Mouse (Mus musculus): ENCODE data around the gene Gdpd3. TPM values are rescaled to one million over a fixed set of nuclear protein-coding genes. Genes with fewer than 3 reads are reported as not detected.
A peak's percentile ranks its signal among the peaks of the same experiment; 100 is the strongest.

Gene Gdpd3
- polyA plus RNA-seq, 2 experiments = 0.27 to 2.0 TPM

DNA sequence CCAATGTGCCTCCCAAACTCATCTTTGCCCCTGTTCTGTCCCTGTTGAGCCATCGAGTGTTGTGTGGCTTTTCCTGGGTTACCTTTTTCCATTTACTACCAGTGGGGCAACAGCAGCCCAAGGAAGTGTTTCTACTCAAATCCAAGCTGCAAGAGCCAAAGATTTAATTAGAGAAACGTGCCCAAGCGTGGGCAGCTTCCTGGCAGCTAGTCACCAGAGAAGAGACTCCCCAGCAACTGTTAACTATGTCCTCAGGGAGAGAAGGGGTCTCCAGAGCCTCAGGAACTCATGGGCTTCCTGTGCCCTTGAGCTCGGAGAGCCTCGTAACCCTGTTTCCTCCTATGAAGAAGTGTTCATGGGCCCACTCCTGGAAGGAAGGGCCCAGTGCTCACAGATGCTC is 25.2 kb upstream of the Gdpd3 start:
- H3K4me1 ChIP-seq (replicated peaks; ENCODE audit: control insufficient read depth in 2 of 2, insufficient read depth in 2 of 2, low read length in 1 of 2) = no peaks in the 10 kb centered on the region
- no peaks in the 10 kb centered on the region for H3K36me3 ChIP-seq (replicated peaks; ENCODE audit: control insufficient read depth, insufficient read depth, low read depth)
- no peak overlapping the region for H3K4me3 ChIP-seq (ENCODE audit: insufficient read depth in 1 of 2, low read depth in 2 of 2, low read length in 2 of 2)
- H3K27me3 ChIP-seq (ENCODE audit: control insufficient read depth, insufficient read depth, low read length) = no peaks in the 10 kb centered on the region
- no peak for DNase-seq (ENCODE audit: low read depth in 3 of 3, low spot score in 3 of 3)
- no peak overlapping the region for H3K9ac ChIP-seq (replicated peaks)
- 41% methylated on average over 5 of the region's 5 CpGs for WGBS (ENCODE audit: insufficient replicate concordance)
- H3K27ac ChIP-seq = no peak overlapping the region
- TF ChIP-seq CTCF (IDR thresholded peaks at IDR 0.05; ENCODE audit: low read depth) (no peak), EP300 (IDR thresholded peaks at IDR 0.05; ENCODE audit: low read depth) (no peak)
- H3K9me3 ChIP-seq (ENCODE audit: control insufficient read depth, low read length) = no peaks in the 10 kb centered on the region
- ATAC-seq (ENCODE audit: insufficient read depth) = no peak
- H3K4me2 ChIP-seq (ENCODE audit: low read depth) = no peak overlapping the region

DNA sequence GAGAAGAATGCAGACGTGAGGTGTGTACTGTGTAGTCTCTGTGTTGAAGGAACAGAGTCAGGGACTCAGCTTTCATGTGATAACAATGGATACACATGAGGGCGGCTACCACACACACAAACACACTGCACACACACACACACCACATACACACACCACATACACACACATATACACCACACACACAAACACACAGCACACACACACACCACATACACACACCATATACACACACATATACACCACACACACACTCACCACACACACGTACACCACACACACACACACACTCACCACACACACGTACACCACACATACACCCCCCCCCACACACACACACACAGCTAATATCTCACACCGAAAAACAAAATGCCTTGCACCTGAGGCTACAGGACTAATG is 24.7 kb upstream of the Gdpd3 start:
- DNase-seq (ENCODE audit: low read depth in 3 of 3, low spot score in 3 of 3) (no peak), ATAC-seq (ENCODE audit: insufficient read depth) (no peak)
- no peaks in the 10 kb centered on the region for H3K36me3 ChIP-seq (replicated peaks; ENCODE audit: control insufficient read depth, insufficient read depth, low read depth)
- H3K4me3 ChIP-seq (ENCODE audit: insufficient read depth in 1 of 2, low read depth in 2 of 2, low read length in 2 of 2) = no peak overlapping the region
- no peaks in the 10 kb centered on the region for H3K9me3 ChIP-seq (ENCODE audit: control insufficient read depth, low read length)
- H3K9ac ChIP-seq (replicated peaks) = no peak overlapping the region
- no peaks in the 10 kb centered on the region for H3K27me3 ChIP-seq (ENCODE audit: control insufficient read depth, insufficient read depth, low read length)
- 0 out of 4 replicates have a peak, but pooled peaks cover 0 to under 1% of the 10 kb centered on the region in 2 experiments for H3K4me1 ChIP-seq (replicated peaks; ENCODE audit: control insufficient read depth in 2 of 2, insufficient read depth in 2 of 2, low read length in 1 of 2)
- WGBS (ENCODE audit: insufficient replicate concordance) = 65% methylated on average over 5 of the region's 5 CpGs
- H3K27ac ChIP-seq = no peak overlapping the region
- no peak overlapping the region for H3K4me2 ChIP-seq (ENCODE audit: low read depth)
- TF ChIP-seq CTCF (IDR thresholded peaks at IDR 0.05; ENCODE audit: low read depth) = no peak
- TF ChIP-seq EP300 (IDR thresholded peaks at IDR 0.05; ENCODE audit: low read depth) = no peak

DNA sequence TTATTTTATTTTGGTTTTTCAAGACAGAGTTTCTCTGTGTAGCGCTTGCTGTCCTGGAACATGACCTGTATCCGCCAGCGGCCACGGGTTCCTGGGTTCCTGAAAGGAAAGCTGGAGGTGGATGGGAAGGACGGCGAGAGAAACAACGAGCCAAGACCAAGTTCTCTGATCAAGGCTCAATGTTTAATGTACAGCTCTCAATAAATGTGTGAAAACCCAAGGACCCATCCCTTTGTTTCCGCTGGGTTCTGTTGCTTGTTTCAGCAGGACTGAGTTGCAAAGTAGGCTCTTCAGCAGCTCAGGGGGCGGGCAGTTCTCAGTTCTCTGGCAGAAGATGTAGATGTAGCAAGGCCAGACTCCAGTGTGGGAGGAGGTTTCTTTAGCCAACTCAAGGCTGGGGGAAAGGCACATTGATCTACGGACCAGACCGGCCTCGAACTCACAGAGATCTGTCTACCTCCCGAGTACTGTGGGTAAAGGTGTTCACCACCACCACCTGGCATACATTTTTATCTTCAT is 24.1 kb upstream of the Gdpd3 start:
- Histone ChIP-seq H3K36me3 (replicated peaks; ENCODE audit: control insufficient read depth, insufficient read depth, low read depth) (no peaks in the 10 kb centered on the region), H3K27me3 (ENCODE audit: control insufficient read depth, insufficient read depth, low read length) (no peaks in the 10 kb centered on the region), H3K4me3 (ENCODE audit: insufficient read depth in 1 of 2, low read depth in 2 of 2, low read length in 2 of 2) (no peak overlapping the region), H3K4me1 (replicated peaks; ENCODE audit: control insufficient read depth in 2 of 2, insufficient read depth in 2 of 2, low read length in 1 of 2) (peaks cover 0 to 4% of the 10 kb centered on the region in 2 experiments; a peak in 1 of 4 replicates), H3K27ac (no peak overlapping the region), H3K4me2 (ENCODE audit: low read depth) (no peak overlapping the region), H3K9ac (replicated peaks) (no peak overlapping the region), H3K9me3 (ENCODE audit: control insufficient read depth, low read length) (no peaks in the 10 kb centered on the region)
- DNase-seq (ENCODE audit: low read depth in 3 of 3, low spot score in 3 of 3) (no peak), ATAC-seq (ENCODE audit: insufficient read depth) (no peak)
- TF ChIP-seq CTCF (IDR thresholded peaks at IDR 0.05; ENCODE audit: low read depth) (no peak), EP300 (IDR thresholded peaks at IDR 0.05; ENCODE audit: low read depth) (no peak)
- 76% methylated on average over 13 of the region's 13 CpGs for WGBS (ENCODE audit: insufficient replicate concordance)

DNA sequence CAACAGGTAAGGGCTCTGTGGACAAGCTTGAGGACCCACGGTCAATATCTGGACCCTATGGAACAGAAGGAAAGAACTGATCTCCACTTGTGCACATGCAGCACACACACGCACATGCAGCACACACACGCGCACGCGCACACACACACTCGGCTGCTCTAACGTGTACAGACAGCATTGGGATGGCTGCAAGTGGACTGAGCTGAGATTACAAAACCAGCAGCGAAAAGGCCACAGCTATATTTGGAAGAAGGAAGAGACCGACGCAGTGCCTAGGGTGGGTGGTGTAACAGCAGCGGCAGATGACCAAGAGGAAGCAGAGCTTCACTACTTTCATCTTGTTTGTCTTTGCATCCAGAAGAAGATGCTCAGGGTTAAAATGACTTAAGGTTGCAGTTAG is 20.1 kb upstream of the Gdpd3 start:
- H3K27ac ChIP-seq = peak overlapping the region; percentile 29
- no peak for TF ChIP-seq EP300 (IDR thresholded peaks at IDR 0.05; ENCODE audit: low read depth)
- TF ChIP-seq CTCF (IDR thresholded peaks at IDR 0.05; ENCODE audit: low read depth) = no peak
- H3K9ac ChIP-seq (replicated peaks) = no peak overlapping the region
- H3K9me3 ChIP-seq (ENCODE audit: control insufficient read depth, low read length) = no peaks in the 10 kb centered on the region
- H3K4me1 ChIP-seq (replicated peaks; ENCODE audit: control insufficient read depth in 2 of 2, insufficient read depth in 2 of 2, low read length in 1 of 2) = peaks cover 0 to 11% of the 10 kb centered on the region in 2 experiments; a peak in 2 of 4 replicates
- H3K4me2 ChIP-seq (ENCODE audit: low read depth) = peak overlapping the region; percentile 51
- DNase-seq (ENCODE audit: low read depth in 3 of 3, low spot score in 3 of 3) = no peak
- no peaks in the 10 kb centered on the region for H3K36me3 ChIP-seq (replicated peaks; ENCODE audit: control insufficient read depth, insufficient read depth, low read depth)
- 31% methylated on average over 12 of the region's 12 CpGs for WGBS (ENCODE audit: insufficient replicate concordance)
- no peaks in the 10 kb centered on the region for H3K27me3 ChIP-seq (ENCODE audit: control insufficient read depth, insufficient read depth, low read length)
- 0 out of 2 replicates have a peak, but pooled peaks have one; percentile 34 for ATAC-seq (ENCODE audit: insufficient read depth)
- H3K4me3 ChIP-seq (ENCODE audit: insufficient read depth in 1 of 2, low read depth in 2 of 2, low read length in 2 of 2) = peak overlapping the region; percentile 6 to 21; a peak in 3 of 4 replicates

DNA sequence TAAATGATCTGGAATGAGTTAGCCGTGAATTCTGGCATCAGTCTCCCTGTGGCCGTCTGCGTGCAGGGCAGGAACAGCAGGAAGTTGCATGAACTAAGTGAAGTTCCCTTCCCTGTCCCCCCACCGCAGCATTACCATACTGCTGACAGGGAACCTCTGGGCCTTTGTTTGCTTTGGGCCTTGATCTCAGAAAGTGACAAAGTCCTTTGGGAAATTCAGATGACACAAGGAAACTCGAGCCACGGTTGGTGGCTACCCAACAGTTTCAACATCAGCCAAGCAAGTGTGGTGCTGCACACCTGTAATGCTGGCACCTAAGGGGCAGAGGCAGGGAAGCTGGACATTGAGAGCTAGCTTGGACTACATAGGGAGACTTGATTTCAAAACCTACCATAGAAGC is 19.3 kb upstream of the Gdpd3 start:
- peak in 1 of 3 experiments; percentile 40 for DNase-seq (ENCODE audit: low read depth in 3 of 3, low spot score in 3 of 3)
- Histone ChIP-seq H3K9me3 (ENCODE audit: control insufficient read depth, low read length) (no peaks in the 10 kb centered on the region), H3K9ac (replicated peaks) (no peak overlapping the region), H3K4me2 (ENCODE audit: low read depth) (peak overlapping the region; percentile 51), H3K27me3 (ENCODE audit: control insufficient read depth, insufficient read depth, low read length) (no peaks in the 10 kb centered on the region), H3K4me3 (ENCODE audit: insufficient read depth in 1 of 2, low read depth in 2 of 2, low read length in 2 of 2) (peak overlapping the region; percentile 21 to 30; a peak in 3 of 4 replicates), H3K27ac (peak overlapping the region; percentile 29), H3K36me3 (replicated peaks; ENCODE audit: control insufficient read depth, insufficient read depth, low read depth) (no peaks in the 10 kb centered on the region), H3K4me1 (replicated peaks; ENCODE audit: control insufficient read depth in 2 of 2, insufficient read depth in 2 of 2, low read length in 1 of 2) (peaks cover 0 to 11% of the 10 kb centered on the region in 2 experiments; a peak in 2 of 4 replicates)
- TF ChIP-seq EP300 (IDR thresholded peaks at IDR 0.05; ENCODE audit: low read depth) (no peak), CTCF (IDR thresholded peaks at IDR 0.05; ENCODE audit: low read depth) (no peak)
- WGBS (ENCODE audit: insufficient replicate concordance) = 15% methylated on average over 6 of the region's 6 CpGs
- ATAC-seq (ENCODE audit: insufficient read depth) = peak; percentile 51
